12 mouse cellular contexts compared by ENCODE assay signal in genomic region chr9:58775363-58775762, GRCm38 (mm10). TPM values are rescaled to one million over a fixed set of nuclear protein-coding genes. Genes with fewer than 3 reads are reported as not detected.
DNase-seq lines count a peak whose midpoint lies in the region; ATAC-seq and TF ChIP-seq lines count a peak whose summit lies in the region.
"Had no signal": no experiment of that assay in that cellular context is flagged by ENCODE, and none has a peak within 500 bp of the region (broad histone marks: within the 10 kb centered on the region; RNA-seq: fewer than 3 reads in every experiment).

No protein-coding gene starts in this region.

- 23% methylated on average over 2 of the region's 2 CpGs for WGBS in kidney, adult 2 months
- WGBS in lung, adult 2 months: 17% methylated on average over 2 of the region's 2 CpGs

- no peak for ATAC-seq in G1E (ENCODE audit: extremely low read depth, insufficient number of reproducible peaks, low FRiP score, poor library complexity, severe bottlenecking)

- H3K4me1 ChIP-seq in kidney, adult 2 months (ENCODE audit: control insufficient read depth, insufficient read depth, low read length): no peaks in the 10 kb centered on the region
- no peaks in the 10 kb centered on the region for H3K4me1 ChIP-seq in lung, adult 2 months (ENCODE audit: control insufficient read depth, insufficient read depth, low read length)
- no peaks in the 10 kb centered on the region for H3K4me1 ChIP-seq in G1E (ENCODE audit: insufficient read depth, low read depth, low read length)
- H3K4me1 ChIP-seq: embryonic facial prominence, embryonic 12.5 days; liver, embryonic 15.5 days; stomach, embryonic 15.5 days had no signal

- 0 out of 2 replicates have a peak, but pooled peaks have one; percentile 17 for TF ChIP-seq CTCF in kidney, adult 2 months (conservative IDR thresholded peaks at IDR 0.05; ENCODE audit: insufficient read depth, insufficient read length, low read depth, low read length)
- TF ChIP-seq CTCF in lung, adult 2 months (IDR thresholded peaks at IDR 0.05; ENCODE audit: insufficient read depth, low read length): no peak
- TF ChIP-seq CTCF in G1E (IDR thresholded peaks at IDR 0.05; ENCODE audit: low read depth, low read length): peak; percentile 20; the same call in 1 of the 2 replicates

- no peak overlapping the region for H3K4me3 ChIP-seq in kidney, adult 2 months (ENCODE audit: insufficient read depth, low read depth, low read length)
- H3K4me3 ChIP-seq in lung, adult 2 months (replicated peaks; ENCODE audit: extremely low read depth, low read depth, low read length): no peak overlapping the region
- H3K4me3 ChIP-seq in G1E (ENCODE audit: low read depth, low read length): no peak overlapping the region
- H3K4me3 ChIP-seq: embryonic facial prominence, embryonic 12.5 days; liver, embryonic 15.5 days; stomach, embryonic 15.5 days had no signal

- H3K27ac ChIP-seq in kidney, adult 2 months (ENCODE audit: insufficient read depth, low read depth, low read length): no peak overlapping the region
- H3K27ac ChIP-seq: embryonic facial prominence, embryonic 12.5 days; liver, embryonic 15.5 days; stomach, embryonic 15.5 days had no signal

- H3K27me3 ChIP-seq in kidney, adult 2 months (replicated peaks; ENCODE audit: control insufficient read depth, insufficient read depth, low read length): no peaks in the 10 kb centered on the region
- peaks cover 2% of the 10 kb centered on the region; the same call in 1 of the 2 replicates for H3K27me3 ChIP-seq in G1E (ENCODE audit: insufficient read depth, low read length)
- H3K27me3 ChIP-seq: embryonic facial prominence, embryonic 12.5 days; liver, embryonic 15.5 days; stomach, embryonic 15.5 days had no signal

- no peak for DNase-seq in kidney, adult 2 months
- DNase-seq in kidney, adult 18-20 months: no peak
- DNase-seq in lung, postnatal 36 days: peak; percentile 4
- no peak for DNase-seq in lung, adult 2 months
- DNase-seq in G1E (ENCODE audit: low spot score): no peak
- peak; percentile 16 for DNase-seq in induced T-regulatory cell, adult 2 months (ENCODE audit: low read depth)
- DNase-seq in cerebellum, postnatal 25 days: no peak
- DNase-seq: gastrocnemius, postnatal 14 days had no signal

- no peaks in the 10 kb centered on the region for H3K36me3 ChIP-seq in kidney, adult 2 months (ENCODE audit: control insufficient read depth, insufficient read depth, low read length)
- no peaks in the 10 kb centered on the region for H3K36me3 ChIP-seq in G1E (replicated peaks)
- H3K36me3 ChIP-seq: embryonic facial prominence, embryonic 12.5 days; liver, embryonic 15.5 days; stomach, embryonic 15.5 days had no signal

- no peak for TF ChIP-seq POLR2A in kidney, adult 2 months (IDR thresholded peaks at IDR 0.05; ENCODE audit: low read depth, low read length)
- TF ChIP-seq POLR2A in lung, adult 2 months (IDR thresholded peaks at IDR 0.05; ENCODE audit: borderline replicate concordance, extremely low read depth, low read depth, low read length): no peak

- H3K9me3 ChIP-seq in G1E (replicated peaks): no peaks in the 10 kb centered on the region
- H3K9me3 ChIP-seq: embryonic facial prominence, embryonic 12.5 days; liver, embryonic 15.5 days; stomach, embryonic 15.5 days had no signal

RNA-seq across cellular contexts. Expression of gene Rec114, which starts 31.6 kb away (rescaled TPM):
- 0.50 TPM in 1 of 2 replicates, not detected in the other for polyA plus RNA-seq in kidney, adult 2 months (2012; rRNA removed)
- 0.24 and 0.48 TPM in 2 replicates for polyA plus RNA-seq in lung, adult 2 months (2012; rRNA removed)
- total RNA-seq in G1E (2014; fragmentation: Nextera tagmentation) (not detected in 2 replicates), G1E (2017) (1.7 and 2.1 TPM in 2 replicates)
- not detected in 2 replicates for polyA plus RNA-seq in G1E (2012)
- total RNA-seq: left cerebral cortex, adult 18-20 months had no signal

RNA-seq across cellular contexts. Expression of gene Hcn4, which starts 47.8 kb away (rescaled TPM):
- 0.25 and 0.30 TPM in 2 replicates for polyA plus RNA-seq in kidney, adult 2 months (2012; rRNA removed)
- 0.62 and 0.67 TPM in 2 replicates for polyA plus RNA-seq in lung, adult 2 months (2012; rRNA removed)
- not detected in 2 replicates for total RNA-seq in G1E (2014; fragmentation: Nextera tagmentation)
- 0.06 and 0.11 TPM in 2 replicates for total RNA-seq in G1E (2017)
- polyA plus RNA-seq in G1E (2012): not detected in 2 replicates
- polyA plus RNA-seq: liver, embryonic 15.5 days had no signal

Comparison
In these comparisons a context has a peak if more than half of its experiments do, and no peak if none do; other contexts are left out.
1. DNase-seq: peak in lung, postnatal 36 days (single experiment) and induced T-regulatory cell, adult 2 months (single experiment); none in kidney, adult 2 months (single experiment), kidney, adult 18-20 months (single experiment), lung, adult 2 months (single experiment), G1E (single experiment) and cerebellum, postnatal 25 days (0 of 2).